Mouse (Mus musculus): Measurements from ENCODE around the gene Smtn. TPM values are rescaled to one million over a fixed set of nuclear protein-coding genes. Genes with fewer than 3 reads are reported as not detected.

Smtn gene
- polyA plus RNA-seq, 1 experiment from 2014 or later = 43.8 TPM

GRCm38 (mm10) chr11:3527766-3528165, 12.6 kb downstream of the Smtn start:
- H3K27me3 ChIP-seq (ENCODE audit: control insufficient read depth, insufficient read depth, low read length) = no peaks in the 10 kb centered on the region
- H3K36me3 ChIP-seq (ENCODE audit: control insufficient read depth, insufficient read depth, low read length) = peaks cover 12% of the 10 kb centered on the region
- ATAC-seq (replicated peaks; ENCODE audit: low FRiP score) (no peak), DNase-seq (ENCODE audit: low spot score) (no peak)
- no peak overlapping the region for H3K27ac ChIP-seq (ENCODE audit: low read depth, low read length)
- 78% methylated on average over 8 of the region's 8 CpGs for WGBS
- H3K4me2 ChIP-seq (ENCODE audit: low read depth, low read length, severe bottlenecking) = no peak overlapping the region
- no peaks in the 10 kb centered on the region for H3K4me1 ChIP-seq (replicated peaks; ENCODE audit: control insufficient read depth, insufficient read depth, low read length)
- H3K9me3 ChIP-seq (ENCODE audit: control insufficient read depth, low read length) = no peaks in the 10 kb centered on the region
- no peak overlapping the region for H3K4me3 ChIP-seq (ENCODE audit: low read depth, low read length)
- H3K9ac ChIP-seq (ENCODE audit: low read length) = no peak overlapping the region

- no peak for DNase-seq (ENCODE audit: low spot score)
- Histone ChIP-seq H3K27me3 (ENCODE audit: control insufficient read depth, insufficient read depth, low read length) (no peaks in the 10 kb centered on the region), H3K9ac (ENCODE audit: low read length) (no peak overlapping the region), H3K27ac (ENCODE audit: low read depth, low read length) (no peak overlapping the region), H3K9me3 (ENCODE audit: control insufficient read depth, low read length) (no peaks in the 10 kb centered on the region), H3K4me3 (ENCODE audit: low read depth, low read length) (no peak overlapping the region), H3K4me2 (ENCODE audit: low read depth, low read length, severe bottlenecking) (no peak overlapping the region), H3K4me1 (replicated peaks; ENCODE audit: control insufficient read depth, insufficient read depth, low read length) (no peaks in the 10 kb centered on the region), H3K36me3 (ENCODE audit: control insufficient read depth, insufficient read depth, low read length) (peaks cover 12% of the 10 kb centered on the region)
- WGBS = 89% methylated on average over 24 of the region's 24 CpGs
- ATAC-seq (replicated peaks; ENCODE audit: low FRiP score) = no peak
Measured at GRCm38 (mm10) chr11:3526979-3527738, 13.3 kb downstream of the Smtn start.

GRCm38 (mm10) chr11:3526207-3526606, 14.2 kb downstream of the Smtn start:
- peaks cover 11% of the 10 kb centered on the region for H3K36me3 ChIP-seq (ENCODE audit: control insufficient read depth, insufficient read depth, low read length)
- WGBS = 85% methylated on average over 9 of the region's 9 CpGs

GRCm38 (mm10) chr11:3525560-3525959, 14.9 kb downstream of the Smtn start:
- Histone ChIP-seq H3K27ac (ENCODE audit: low read depth, low read length) (no peak overlapping the region), H3K27me3 (ENCODE audit: control insufficient read depth, insufficient read depth, low read length) (no peaks in the 10 kb centered on the region), H3K4me3 (ENCODE audit: low read depth, low read length) (no peak overlapping the region), H3K9ac (ENCODE audit: low read length) (no peak overlapping the region), H3K9me3 (ENCODE audit: control insufficient read depth, low read length) (no peaks in the 10 kb centered on the region), H3K4me1 (replicated peaks; ENCODE audit: control insufficient read depth, insufficient read depth, low read length) (no peaks in the 10 kb centered on the region), H3K36me3 (ENCODE audit: control insufficient read depth, insufficient read depth, low read length) (peaks cover 6% of the 10 kb centered on the region), H3K4me2 (ENCODE audit: low read depth, low read length, severe bottlenecking) (no peak overlapping the region)
- WGBS = 87% methylated on average over 4 of the region's 4 CpGs
- no peak for ATAC-seq (replicated peaks; ENCODE audit: low FRiP score)
- no peak for DNase-seq (ENCODE audit: low spot score)

More at GRCm38 (mm10) chr11:3526207-3526606, 14.2 kb downstream of the Smtn start:
- no peak overlapping the region for H3K4me2 ChIP-seq (ENCODE audit: low read depth, low read length, severe bottlenecking)
- no peak for DNase-seq (ENCODE audit: low spot score)
- no peaks in the 10 kb centered on the region for H3K4me1 ChIP-seq (replicated peaks; ENCODE audit: control insufficient read depth, insufficient read depth, low read length)
- H3K9ac ChIP-seq (ENCODE audit: low read length) = no peak overlapping the region
- no peak for ATAC-seq (replicated peaks; ENCODE audit: low FRiP score)
- H3K4me3 ChIP-seq (ENCODE audit: low read depth, low read length) = no peak overlapping the region
- no peaks in the 10 kb centered on the region for H3K9me3 ChIP-seq (ENCODE audit: control insufficient read depth, low read length)
- no peak overlapping the region for H3K27ac ChIP-seq (ENCODE audit: low read depth, low read length)
- no peaks in the 10 kb centered on the region for H3K27me3 ChIP-seq (ENCODE audit: control insufficient read depth, insufficient read depth, low read length)

- DNase-seq (ENCODE audit: low spot score) = no peak
- no peak overlapping the region for H3K9ac ChIP-seq (ENCODE audit: low read length)
- 85% methylated on average over 7 of the region's 7 CpGs for WGBS
- H3K36me3 ChIP-seq (ENCODE audit: control insufficient read depth, insufficient read depth, low read length) = no peaks in the 10 kb centered on the region; the same call in 1 of the 2 replicates
- no peak overlapping the region for H3K4me3 ChIP-seq (ENCODE audit: low read depth, low read length)
- ATAC-seq (replicated peaks; ENCODE audit: low FRiP score) = no peak
- H3K4me1 ChIP-seq (replicated peaks; ENCODE audit: control insufficient read depth, insufficient read depth, low read length) = no peaks in the 10 kb centered on the region
- no peak overlapping the region for H3K27ac ChIP-seq (ENCODE audit: low read depth, low read length)
- H3K27me3 ChIP-seq (ENCODE audit: control insufficient read depth, insufficient read depth, low read length) = no peaks in the 10 kb centered on the region
- no peaks in the 10 kb centered on the region for H3K9me3 ChIP-seq (ENCODE audit: control insufficient read depth, low read length)
- no peak overlapping the region for H3K4me2 ChIP-seq (ENCODE audit: low read depth, low read length, severe bottlenecking)
Measured at GRCm38 (mm10) chr11:3523840-3524582, 16.4 kb downstream of the Smtn start.

- ATAC-seq (replicated peaks; ENCODE audit: low FRiP score) (no peak), DNase-seq (ENCODE audit: low spot score) (no peak)
- H3K4me1 ChIP-seq (replicated peaks; ENCODE audit: control insufficient read depth, insufficient read depth, low read length) = 0 out of 2 replicates have a peak, but pooled peaks cover under 1% of the 10 kb centered on the region
- no peak overlapping the region for H3K9ac ChIP-seq (ENCODE audit: low read length)
- 93% methylated on average over 17 of the region's 17 CpGs for WGBS
- H3K36me3 ChIP-seq (ENCODE audit: control insufficient read depth, insufficient read depth, low read length) = no peaks in the 10 kb centered on the region; the same call in 1 of the 2 replicates
- no peak overlapping the region for H3K27ac ChIP-seq (ENCODE audit: low read depth, low read length)
- peaks cover 4% of the 10 kb centered on the region; the same call in 1 of the 2 replicates for H3K27me3 ChIP-seq (ENCODE audit: control insufficient read depth, insufficient read depth, low read length)
- H3K4me2 ChIP-seq (ENCODE audit: low read depth, low read length, severe bottlenecking) = no peak overlapping the region
- no peak overlapping the region for H3K4me3 ChIP-seq (ENCODE audit: low read depth, low read length)
- H3K9me3 ChIP-seq (ENCODE audit: control insufficient read depth, low read length) = no peaks in the 10 kb centered on the region
Measured at GRCm38 (mm10) chr11:3522285-3523000, 18.0 kb downstream of the Smtn start.

- Histone ChIP-seq H3K27me3 (ENCODE audit: control insufficient read depth, insufficient read depth, low read length) (peaks cover 5% of the 10 kb centered on the region; the same call in 1 of the 2 replicates), H3K4me3 (ENCODE audit: low read depth, low read length) (no peak overlapping the region), H3K9me3 (ENCODE audit: control insufficient read depth, low read length) (no peaks in the 10 kb centered on the region), H3K27ac (ENCODE audit: low read depth, low read length) (no peak overlapping the region), H3K9ac (ENCODE audit: low read length) (no peak overlapping the region), H3K4me2 (ENCODE audit: low read depth, low read length, severe bottlenecking) (no peak overlapping the region), H3K36me3 (ENCODE audit: control insufficient read depth, insufficient read depth, low read length) (no peaks in the 10 kb centered on the region; the same call in 1 of the 2 replicates), H3K4me1 (replicated peaks; ENCODE audit: control insufficient read depth, insufficient read depth, low read length) (0 out of 2 replicates have a peak, but pooled peaks cover 6% of the 10 kb centered on the region)
- ATAC-seq (replicated peaks; ENCODE audit: low FRiP score) (no peak), DNase-seq (ENCODE audit: low spot score) (no peak)
- WGBS = 87% methylated on average over 23 of the region's 23 CpGs
Measured at GRCm38 (mm10) chr11:3521339-3522224, 18.8 kb downstream of the Smtn start.
